Mouse (Mus musculus): ENCODE results near the gene Jmjd7. TPM values are rescaled to one million over a fixed set of nuclear protein-coding genes. Genes with fewer than 3 reads are reported as not detected.

The Jmjd7 gene
- polyA plus RNA-seq, 1 experiment from 2014 or later: 15.0 TPM

- ATAC-seq (ENCODE audit: insufficient read depth, low FRiP score, low read depth): no peak
- no peak overlapping the region for H3K9ac ChIP-seq
- H3K9me3 ChIP-seq: no peaks in the 10 kb centered on the region
These were observed 31.6 kb upstream of the Jmjd7 start for GRCm38 (mm10) chr2:119995391-119996281.

GRCm38 (mm10) chr2:119997354-119997753, 29.9 kb upstream of the Jmjd7 start:
- Histone ChIP-seq H3K36me3 (no peaks in the 10 kb centered on the region), H3K4me1 (0 out of 2 replicates have a peak, but pooled peaks cover 11% of the 10 kb centered on the region), H3K27ac (no peak overlapping the region), H3K4me3 (replicated peaks) (no peak overlapping the region), H3K9ac (no peak overlapping the region), H3K4me2 (no peak overlapping the region), H3K27me3 (replicated peaks) (no peaks in the 10 kb centered on the region), H3K9me3 (no peaks in the 10 kb centered on the region)
- WGBS: 87% methylated on average over 4 of the region's 4 CpGs
- no peak for ATAC-seq (ENCODE audit: insufficient read depth, low FRiP score, low read depth)

More at GRCm38 (mm10) chr2:119995391-119996281, 31.6 kb upstream of the Jmjd7 start:
- H3K4me2 ChIP-seq: no peak overlapping the region
- 0 out of 2 replicates have a peak, but pooled peaks cover 11% of the 10 kb centered on the region for H3K4me1 ChIP-seq
- H3K27ac ChIP-seq: peak overlapping the region; percentile 83
- H3K27me3 ChIP-seq (replicated peaks): no peaks in the 10 kb centered on the region
- no peaks in the 10 kb centered on the region for H3K36me3 ChIP-seq
- H3K4me3 ChIP-seq (replicated peaks): no peak overlapping the region
- 34% methylated on average over 9 of the region's 9 CpGs for WGBS

- H3K27ac ChIP-seq: no peak overlapping the region
- H3K9ac ChIP-seq: no peak overlapping the region
- H3K36me3 ChIP-seq: 0 out of 2 replicates have a peak, but pooled peaks cover 4% of the 10 kb centered on the region
- H3K9me3 ChIP-seq: no peaks in the 10 kb centered on the region
- no peak overlapping the region for H3K4me3 ChIP-seq (replicated peaks)
- 90% methylated on average over 2 of the region's 2 CpGs for WGBS
- no peak overlapping the region for H3K4me2 ChIP-seq
- ATAC-seq (ENCODE audit: insufficient read depth, low FRiP score, low read depth): no peak
- 0 out of 2 replicates have a peak, but pooled peaks cover 11% of the 10 kb centered on the region for H3K4me1 ChIP-seq
- H3K27me3 ChIP-seq (replicated peaks): no peaks in the 10 kb centered on the region
These were observed 27.6 kb upstream of the Jmjd7 start for GRCm38 (mm10) chr2:119999731-120000130.

- no peak for ATAC-seq (ENCODE audit: insufficient read depth, low FRiP score, low read depth)
- H3K4me1 ChIP-seq: 0 out of 2 replicates have a peak, but pooled peaks cover 1% of the 10 kb centered on the region
These were observed 26.2 kb upstream of the Jmjd7 start for GRCm38 (mm10) chr2:120000882-120001584.

GRCm38 (mm10) chr2:120001956-120002355, 25.3 kb upstream of the Jmjd7 start:
- Histone ChIP-seq H3K36me3 (0 out of 2 replicates have a peak, but pooled peaks cover 4% of the 10 kb centered on the region), H3K4me3 (replicated peaks) (no peak overlapping the region), H3K9me3 (no peaks in the 10 kb centered on the region), H3K4me2 (no peak overlapping the region), H3K4me1 (no peaks in the 10 kb centered on the region), H3K9ac (no peak overlapping the region), H3K27me3 (replicated peaks) (no peaks in the 10 kb centered on the region), H3K27ac (no peak overlapping the region)
- no peak for ATAC-seq (ENCODE audit: insufficient read depth, low FRiP score, low read depth)
- 73% methylated on average over 4 of the region's 4 CpGs for WGBS

More at GRCm38 (mm10) chr2:120000882-120001584, 26.2 kb upstream of the Jmjd7 start:
- Histone ChIP-seq H3K27me3 (replicated peaks) (no peaks in the 10 kb centered on the region), H3K27ac (no peak overlapping the region), H3K9me3 (no peaks in the 10 kb centered on the region), H3K4me2 (no peak overlapping the region), H3K4me3 (replicated peaks) (no peak overlapping the region), H3K9ac (no peak overlapping the region), H3K36me3 (0 out of 2 replicates have a peak, but pooled peaks cover 4% of the 10 kb centered on the region)
- 64% methylated on average over 3 of the region's 3 CpGs for WGBS

- WGBS: 75% methylated on average over 2 of the region's 2 CpGs
- no peak for ATAC-seq (ENCODE audit: insufficient read depth, low FRiP score, low read depth)
- Histone ChIP-seq H3K27ac (no peak overlapping the region), H3K4me2 (no peak overlapping the region), H3K27me3 (replicated peaks) (no peaks in the 10 kb centered on the region), H3K36me3 (0 out of 2 replicates have a peak, but pooled peaks cover 4% of the 10 kb centered on the region), H3K4me3 (replicated peaks) (no peak overlapping the region), H3K9me3 (no peaks in the 10 kb centered on the region), H3K4me1 (no peaks in the 10 kb centered on the region), H3K9ac (no peak overlapping the region)
These were observed 23.3 kb upstream of the Jmjd7 start for GRCm38 (mm10) chr2:120003970-120004369.

GRCm38 (mm10) chr2:120006696-120007095, 20.6 kb upstream of the Jmjd7 start:
- no peaks in the 10 kb centered on the region for H3K27me3 ChIP-seq (replicated peaks)
- no peak overlapping the region for H3K4me2 ChIP-seq
- H3K4me3 ChIP-seq (replicated peaks): no peak overlapping the region
- 95% methylated on average over 7 of the region's 7 CpGs for WGBS
- ATAC-seq (ENCODE audit: insufficient read depth, low FRiP score, low read depth): no peak
- H3K9ac ChIP-seq: no peak overlapping the region
- no peaks in the 10 kb centered on the region for H3K4me1 ChIP-seq
- H3K9me3 ChIP-seq: no peaks in the 10 kb centered on the region
- H3K27ac ChIP-seq: no peak overlapping the region
- 0 out of 2 replicates have a peak, but pooled peaks cover 4% of the 10 kb centered on the region for H3K36me3 ChIP-seq

GRCm38 (mm10) chr2:120007680-120008210, 19.5 kb upstream of the Jmjd7 start:
- H3K4me1 ChIP-seq: no peaks in the 10 kb centered on the region
- 70% methylated on average over 4 of the region's 4 CpGs for WGBS
- no peak overlapping the region for H3K4me2 ChIP-seq
- H3K4me3 ChIP-seq (replicated peaks): no peak overlapping the region
- 0 out of 2 replicates have a peak, but pooled peaks cover under 1% of the 10 kb centered on the region for H3K36me3 ChIP-seq
- no peak overlapping the region for H3K9ac ChIP-seq
- no peaks in the 10 kb centered on the region for H3K9me3 ChIP-seq
- no peak for ATAC-seq (ENCODE audit: insufficient read depth, low FRiP score, low read depth)
- H3K27ac ChIP-seq: no peak overlapping the region
- H3K27me3 ChIP-seq (replicated peaks): no peaks in the 10 kb centered on the region

- no peak for ATAC-seq (ENCODE audit: insufficient read depth, low FRiP score, low read depth)
- H3K27ac ChIP-seq: no peak overlapping the region
- H3K9me3 ChIP-seq: no peaks in the 10 kb centered on the region
- no peak overlapping the region for H3K9ac ChIP-seq
- no peaks in the 10 kb centered on the region for H3K4me1 ChIP-seq
- H3K27me3 ChIP-seq (replicated peaks): no peaks in the 10 kb centered on the region
- no peaks in the 10 kb centered on the region for H3K36me3 ChIP-seq
- no peak overlapping the region for H3K4me2 ChIP-seq
- 41% methylated on average over 4 of the region's 4 CpGs for WGBS
- no peak overlapping the region for H3K4me3 ChIP-seq (replicated peaks)
These were observed 18.6 kb upstream of the Jmjd7 start for GRCm38 (mm10) chr2:120008672-120009071.

GRCm38 (mm10) chr2:120011462-120012200, 15.7 kb upstream of the Jmjd7 start:
- no peaks in the 10 kb centered on the region for H3K4me1 ChIP-seq
- no peaks in the 10 kb centered on the region for H3K9me3 ChIP-seq
- peak; percentile 47; the same call in 1 of the 2 replicates for ATAC-seq (ENCODE audit: insufficient read depth, low FRiP score, low read depth)
- no peak overlapping the region for H3K9ac ChIP-seq
- H3K27me3 ChIP-seq (replicated peaks): no peaks in the 10 kb centered on the region
- peaks cover 4% of the 10 kb centered on the region; the same call in 1 of the 2 replicates for H3K36me3 ChIP-seq
- no peak overlapping the region for H3K4me2 ChIP-seq
- H3K27ac ChIP-seq: no peak overlapping the region
- WGBS: 74% methylated on average over 8 of the region's 8 CpGs
- no peak overlapping the region for H3K4me3 ChIP-seq (replicated peaks)

GRCm38 (mm10) chr2:120012924-120013323, 14.4 kb upstream of the Jmjd7 start:
- 81% methylated on average over 13 of the region's 13 CpGs for WGBS
- Histone ChIP-seq H3K27me3 (replicated peaks) (no peaks in the 10 kb centered on the region), H3K9me3 (no peaks in the 10 kb centered on the region), H3K4me2 (no peak overlapping the region), H3K4me1 (no peaks in the 10 kb centered on the region), H3K27ac (no peak overlapping the region), H3K4me3 (replicated peaks) (no peak overlapping the region), H3K36me3 (peaks cover 10% of the 10 kb centered on the region; the same call in 1 of the 2 replicates), H3K9ac (no peak overlapping the region)
- 0 out of 2 replicates have a peak, but pooled peaks have one; percentile 40 for ATAC-seq (ENCODE audit: insufficient read depth, low FRiP score, low read depth)
